Mouse (Mus musculus) lung, embryonic 15.5 days (tissue): Measurements from ENCODE around the gene Gm17018. TPM values are rescaled to one million over a fixed set of nuclear protein-coding genes. Genes with fewer than 3 reads are reported as not detected.
A peak's percentile ranks its signal among the peaks of the same experiment; 100 is the strongest.

Source experiments
- ATAC-seq: fragments of 200-750 bp; cut with Nextera tagmentation; 2 replicates; pipeline ENCODE4 v1.8.0; 2017; ENCODE audit warnings: moderate number of reproducible peaks, borderline replicate concordance; ENCODE audit not compliant: low FRiP score, low TSS enrichment; ENCODE audit errors: extremely low read depth
- H3K27ac ChIP-seq: fragments of 300-500 bp; sonication (generic); 2 replicates; pipeline ENCODE4 v1.5.1; 2015; ENCODE audit warnings: moderate library complexity, mild to moderate bottlenecking, inconsistent platforms
- H3K27me3 ChIP-seq: fragments of 300-500 bp; sonication (generic); 2 replicates; pipeline ENCODE4 v1.6.1; 2015; ENCODE audit warnings: inconsistent platforms
- H3K36me3 ChIP-seq: fragments of 300-500 bp; sonication (generic); 2 replicates; pipeline ENCODE4 v1.6.1; 2015; ENCODE audit warnings: inconsistent platforms
- H3K4me1 ChIP-seq: fragments of 300-500 bp; sonication (generic); 2 replicates; pipeline ENCODE4 v1.6.1; 2015; ENCODE audit warnings: inconsistent platforms
- H3K4me2 ChIP-seq: fragments of 300-500 bp; sonication (generic); 2 replicates; pipeline ENCODE4 v1.6.1; 2015; ENCODE audit warnings: inconsistent platforms, mild to moderate bottlenecking, moderate library complexity
- H3K4me3 ChIP-seq: fragments of 300-500 bp; sonication (generic); 2 replicates; pipeline ENCODE4 v1.5.1; 2015; ENCODE audit warnings: mild to moderate bottlenecking, inconsistent platforms
- H3K9ac ChIP-seq: fragments of 300-500 bp; sonication (generic); 2 replicates; pipeline ENCODE4 v1.6.1; 2015; ENCODE audit warnings: inconsistent platforms
- H3K9me3 ChIP-seq: fragments of 300-500 bp; sonication (generic); 2 replicates; pipeline ENCODE4 v1.6.1; 2016; ENCODE audit warnings: inconsistent platforms
- WGBS: fragments of 180-500 bp; shearing (Covaris S2); methylation state at CpG from one replicate; pipeline ENCODE4 v1.1.7; 2015; 5-methylcytosine and 5-hydroxymethylcytosine counted together
- polyA plus RNA-seq: library from polyadenylated mRNA; unstranded; fragments of >200 nt; fragmentation: Nextera tagmentation; extraction: Ambion mirVana; gene quantifications from 2 replicates; pipeline ENCODE4 v1.2.1, GENCODE M21; 2015

Gene Gm17018
- 44.1 and 47.0 TPM in 2 replicates for polyA plus RNA-seq

DNA sequence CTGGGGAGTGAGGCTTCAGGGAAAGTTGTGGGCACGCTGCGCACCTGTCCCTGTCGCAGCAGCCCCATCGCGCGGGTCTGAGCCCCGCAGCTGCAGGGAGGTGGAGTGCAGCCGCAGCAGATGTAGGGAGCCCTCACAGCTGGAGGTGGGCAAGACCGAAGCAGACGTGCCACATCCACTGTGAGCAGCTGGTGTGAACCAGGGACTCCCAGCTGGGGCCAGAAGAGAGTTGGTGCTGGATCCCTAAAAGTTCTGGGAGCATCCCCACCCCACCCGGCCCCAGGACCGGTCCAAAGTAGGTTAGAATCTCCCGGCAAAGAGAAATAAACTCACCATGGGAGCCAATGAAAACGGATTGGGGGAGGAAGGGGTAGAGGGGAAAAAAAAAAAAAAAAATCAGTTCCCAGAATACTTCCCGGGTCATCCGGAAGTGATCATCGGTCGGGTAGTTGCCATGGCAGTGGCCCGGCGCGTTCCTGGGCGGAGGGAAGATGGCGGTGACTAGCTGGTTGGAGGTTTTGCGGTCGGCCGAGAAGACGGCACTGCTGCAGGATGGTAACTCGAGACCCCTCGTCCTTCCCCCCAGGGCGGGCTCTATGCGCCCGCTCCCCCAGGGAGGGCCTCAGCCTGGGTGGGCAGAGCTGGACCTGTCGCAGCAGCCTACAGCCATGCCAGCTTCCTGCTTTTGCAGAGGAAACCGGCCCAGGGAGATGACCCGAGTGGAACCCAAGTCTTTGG is at the start of gene Gm17018, which contains the start of gene Poll:
TSS of gene Gm17018 (plus strand) at position 463 of the 738 bp plus-strand sequence.
TSS of gene Poll (minus strand) at position 379 of the 738 bp plus-strand sequence.
- H3K4me1 ChIP-seq = peaks cover 16% of the 10 kb centered on the region
- H3K36me3 ChIP-seq = peaks cover 4% of the 10 kb centered on the region; the same call in 1 of the 2 replicates
- H3K9me3 ChIP-seq = no peaks in the 10 kb centered on the region
- ATAC-seq = peak; percentile 82; the same call in 1 of the 2 replicates
- no peaks in the 10 kb centered on the region for H3K27me3 ChIP-seq
- under 1% methylated on average over 27 of the region's 35 CpGs for WGBS
- H3K4me3 ChIP-seq = peak within 1 kb of the TSS; percentile 70
- H3K27ac ChIP-seq = peak within 1 kb of the TSS; percentile 56
- peak within 1 kb of the TSS; percentile 82 for H3K9ac ChIP-seq
- H3K4me2 ChIP-seq = peak within 1 kb of the TSS; percentile 95

DNA sequence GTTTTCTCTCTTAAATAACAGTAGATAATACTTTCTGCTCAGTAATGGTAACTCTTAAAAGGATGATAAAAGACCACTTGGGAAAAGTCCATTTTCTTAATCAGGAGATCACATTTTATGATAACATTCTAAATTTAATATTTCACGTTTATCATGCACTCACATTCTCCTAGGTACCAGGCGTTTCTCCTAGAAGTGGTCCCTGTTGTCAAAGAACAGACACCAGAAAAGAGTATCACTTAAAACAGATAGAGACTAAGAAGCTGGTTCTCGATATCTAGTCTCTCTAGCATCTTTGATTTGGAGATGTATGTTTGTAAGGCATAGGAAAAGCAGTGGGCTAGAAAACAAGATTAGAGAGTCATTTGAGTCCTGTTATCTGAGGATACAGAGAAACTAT is 49.7 kb upstream of the Gm17018 start:
- no peak for ATAC-seq

DNA sequence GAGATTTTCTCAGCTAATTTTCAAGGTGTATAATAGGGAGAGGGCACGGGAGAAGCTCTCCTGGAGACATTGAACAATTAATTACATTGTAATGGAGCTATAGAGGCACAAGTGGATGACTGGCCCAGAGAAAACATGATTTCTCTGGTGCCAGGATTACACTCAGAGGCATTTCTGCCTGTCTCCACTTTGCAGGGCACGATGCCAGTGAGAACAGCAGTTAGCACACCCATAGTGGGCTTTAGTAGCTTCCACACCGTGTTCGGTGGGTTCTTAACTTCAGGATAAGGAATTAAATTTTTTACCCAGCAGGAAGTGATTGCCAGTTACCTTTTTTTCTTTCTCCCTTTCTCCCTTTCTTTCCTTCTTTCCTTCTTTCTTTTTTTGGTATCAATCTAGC is 49.0 kb upstream of the Gm17018 start:
- no peak for ATAC-seq
- Histone ChIP-seq H3K9ac (no peak overlapping the region), H3K27me3 (no peaks in the 10 kb centered on the region), H3K9me3 (no peaks in the 10 kb centered on the region), H3K27ac (no peak overlapping the region), H3K4me1 (0 out of 2 replicates have a peak, but pooled peaks cover 3% of the 10 kb centered on the region), H3K36me3 (peaks cover 15% of the 10 kb centered on the region), H3K4me2 (no peak overlapping the region), H3K4me3 (no peak overlapping the region)
- WGBS = 84% methylated on average over 4 of the region's 4 CpGs

More for the DNA sequence above, 49.7 kb upstream of the Gm17018 start:
- Histone ChIP-seq H3K9ac (no peak overlapping the region), H3K4me2 (no peak overlapping the region), H3K27ac (no peak overlapping the region), H3K36me3 (peaks cover 10% of the 10 kb centered on the region; the same call in 1 of the 2 replicates), H3K4me3 (no peak overlapping the region), H3K27me3 (no peaks in the 10 kb centered on the region), H3K9me3 (no peaks in the 10 kb centered on the region), H3K4me1 (0 out of 2 replicates have a peak, but pooled peaks cover 3% of the 10 kb centered on the region)
- 74% methylated on average over 3 of the region's 3 CpGs for WGBS

DNA sequence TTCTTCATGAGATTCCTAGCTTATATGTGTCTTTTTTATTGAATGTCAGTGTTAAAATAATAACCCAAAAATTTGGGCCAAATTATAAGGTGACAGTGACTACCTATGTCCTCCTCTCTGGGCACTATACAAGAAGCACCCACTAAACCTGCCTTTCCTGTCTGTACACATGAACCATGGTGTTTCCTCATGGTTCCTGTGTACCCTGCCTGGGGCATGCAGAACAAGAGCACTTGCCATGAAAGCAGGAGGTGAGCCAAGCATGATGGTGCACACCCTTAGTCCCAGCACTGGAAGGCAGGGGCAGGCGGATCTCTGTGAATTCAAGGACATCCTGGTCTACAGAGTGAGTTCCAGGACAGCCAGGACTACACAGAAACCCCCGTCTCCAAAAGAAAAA is 45.1 kb upstream of the Gm17018 start:
- H3K9ac ChIP-seq = no peak overlapping the region
- H3K4me1 ChIP-seq = 0 out of 2 replicates have a peak, but pooled peaks cover 3% of the 10 kb centered on the region
- peaks cover 31% of the 10 kb centered on the region for H3K36me3 ChIP-seq
- no peak overlapping the region for H3K27ac ChIP-seq
- ATAC-seq = no peak
- 96% methylated on average over 2 of the region's 2 CpGs for WGBS
- no peak overlapping the region for H3K4me2 ChIP-seq
- no peaks in the 10 kb centered on the region for H3K27me3 ChIP-seq
- H3K9me3 ChIP-seq = no peaks in the 10 kb centered on the region
- no peak overlapping the region for H3K4me3 ChIP-seq

DNA sequence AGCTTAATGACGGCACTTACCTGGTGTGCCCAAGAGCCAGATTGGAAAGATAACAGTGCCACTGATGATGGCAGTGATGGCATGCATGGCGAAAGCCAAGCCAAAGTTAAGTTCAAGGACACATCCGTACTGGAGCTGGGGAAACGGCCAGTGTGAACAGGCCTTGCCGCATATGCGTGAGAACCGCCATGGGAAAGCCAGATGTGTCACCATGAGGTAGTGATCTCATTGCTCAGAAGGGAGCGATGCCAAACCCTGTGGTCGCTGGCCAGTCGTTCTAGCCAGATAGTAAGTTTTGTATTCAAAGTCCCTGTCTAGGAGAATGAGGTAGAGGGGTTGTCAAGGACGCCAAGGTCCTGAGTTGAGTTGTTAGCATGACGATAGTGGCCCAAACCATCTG is 44.2 kb upstream of the Gm17018 start:
- 92% methylated on average over 12 of the region's 12 CpGs for WGBS

DNA sequence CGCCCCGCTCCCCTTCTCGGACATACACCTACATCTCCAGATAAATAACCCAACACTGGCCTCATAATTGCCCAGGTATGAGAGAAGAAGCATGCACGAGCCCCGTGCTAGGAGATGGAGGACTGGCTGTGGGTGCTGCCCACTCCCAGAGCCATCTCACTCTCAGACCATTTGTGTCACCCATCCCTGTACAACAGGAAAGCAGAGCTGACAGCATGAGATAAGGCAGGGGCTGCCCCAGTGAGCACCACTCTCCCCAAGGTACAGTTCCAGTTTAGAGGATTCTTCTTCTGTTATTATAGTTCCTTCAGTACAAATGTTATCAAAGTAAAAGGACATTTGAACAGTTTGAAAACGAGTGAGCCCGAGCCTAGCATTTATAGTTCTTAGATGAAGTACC is 33.0 kb upstream of the Gm17018 start:
- no peak overlapping the region for H3K4me3 ChIP-seq
- no peak overlapping the region for H3K27ac ChIP-seq
- H3K9ac ChIP-seq = no peak overlapping the region
- H3K4me1 ChIP-seq = peaks cover 10% of the 10 kb centered on the region
- no peaks in the 10 kb centered on the region for H3K27me3 ChIP-seq
- ATAC-seq = no peak
- peaks cover 18% of the 10 kb centered on the region; the same call in 1 of the 2 replicates for H3K36me3 ChIP-seq
- H3K4me2 ChIP-seq = no peak overlapping the region
- no peaks in the 10 kb centered on the region for H3K9me3 ChIP-seq
- WGBS = 80% methylated on average over 7 of the region's 7 CpGs

More for the DNA sequence above, 44.2 kb upstream of the Gm17018 start:
- Histone ChIP-seq H3K9me3 (no peaks in the 10 kb centered on the region), H3K9ac (no peak overlapping the region), H3K4me1 (0 out of 2 replicates have a peak, but pooled peaks cover 3% of the 10 kb centered on the region), H3K36me3 (peaks cover 36% of the 10 kb centered on the region), H3K4me2 (no peak overlapping the region), H3K27me3 (no peaks in the 10 kb centered on the region), H3K27ac (no peak overlapping the region), H3K4me3 (no peak overlapping the region)
- ATAC-seq = no peak

DNA sequence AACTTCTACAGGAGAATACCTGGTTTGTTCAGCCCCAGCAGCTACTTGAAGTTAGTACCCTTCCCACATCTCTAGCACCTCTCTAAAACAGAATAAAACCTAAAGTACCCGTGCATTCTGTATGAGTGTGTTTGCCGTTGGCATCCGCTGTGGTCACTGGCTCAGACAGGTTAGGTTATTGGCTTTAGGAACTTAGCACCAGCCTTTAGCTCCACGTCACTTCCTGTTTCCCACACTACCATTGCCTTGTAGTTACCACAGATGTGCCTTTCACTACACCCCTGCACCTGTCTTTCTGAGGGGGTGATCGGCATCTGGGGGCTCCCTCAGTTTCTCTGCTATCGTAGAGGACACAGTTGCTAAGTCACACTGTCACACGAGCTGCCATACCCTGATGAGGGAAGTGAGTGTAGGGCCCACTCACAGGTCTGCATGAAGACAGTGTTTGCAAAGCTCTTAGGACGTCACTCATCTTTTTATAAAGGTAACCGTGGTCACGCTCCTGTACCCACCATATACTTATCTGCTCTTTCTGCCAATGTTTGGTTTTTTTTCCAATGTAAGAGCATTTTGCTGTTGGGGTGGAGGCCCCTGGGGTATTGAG is 32.4 kb upstream of the Gm17018 start:
- Histone ChIP-seq H3K36me3 (peaks cover 15% of the 10 kb centered on the region; the same call in 1 of the 2 replicates), H3K9ac (no peak overlapping the region), H3K4me3 (no peak overlapping the region), H3K9me3 (no peaks in the 10 kb centered on the region), H3K27me3 (no peaks in the 10 kb centered on the region), H3K4me2 (no peak overlapping the region), H3K4me1 (peaks cover 10% of the 10 kb centered on the region), H3K27ac (no peak overlapping the region)
- WGBS = 81% methylated on average over 10 of the region's 10 CpGs
- ATAC-seq = no peak

DNA sequence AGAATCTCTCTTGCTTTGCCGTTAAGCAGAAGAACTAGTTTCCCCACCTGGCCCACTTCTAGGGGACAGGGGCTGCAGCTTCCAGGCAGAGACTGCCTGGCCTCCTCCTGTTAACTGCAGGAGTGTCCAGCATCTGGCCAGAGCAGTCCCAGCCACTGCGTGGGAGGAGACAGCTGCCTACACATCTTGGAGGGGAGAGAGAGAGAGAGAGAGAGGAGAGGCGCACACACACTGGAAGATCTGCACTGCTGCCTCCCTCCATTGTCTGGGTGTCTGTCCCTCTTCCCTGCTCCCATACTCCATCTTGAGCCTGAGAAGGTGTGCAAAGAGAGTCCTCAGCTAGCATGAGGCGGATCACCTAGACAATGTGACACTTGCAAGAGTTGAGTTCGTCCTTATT is 31.1 kb upstream of the Gm17018 start:
- Histone ChIP-seq H3K9me3 (no peaks in the 10 kb centered on the region), H3K4me1 (peaks cover 10% of the 10 kb centered on the region), H3K4me2 (no peak overlapping the region), H3K27me3 (no peaks in the 10 kb centered on the region), H3K27ac (peak overlapping the region; percentile 55; the same call in 1 of the 2 replicates), H3K9ac (no peak overlapping the region), H3K4me3 (no peak overlapping the region), H3K36me3 (peaks cover 15% of the 10 kb centered on the region; the same call in 1 of the 2 replicates)
- 79% methylated on average over 5 of the region's 5 CpGs for WGBS
- ATAC-seq = no peak

DNA sequence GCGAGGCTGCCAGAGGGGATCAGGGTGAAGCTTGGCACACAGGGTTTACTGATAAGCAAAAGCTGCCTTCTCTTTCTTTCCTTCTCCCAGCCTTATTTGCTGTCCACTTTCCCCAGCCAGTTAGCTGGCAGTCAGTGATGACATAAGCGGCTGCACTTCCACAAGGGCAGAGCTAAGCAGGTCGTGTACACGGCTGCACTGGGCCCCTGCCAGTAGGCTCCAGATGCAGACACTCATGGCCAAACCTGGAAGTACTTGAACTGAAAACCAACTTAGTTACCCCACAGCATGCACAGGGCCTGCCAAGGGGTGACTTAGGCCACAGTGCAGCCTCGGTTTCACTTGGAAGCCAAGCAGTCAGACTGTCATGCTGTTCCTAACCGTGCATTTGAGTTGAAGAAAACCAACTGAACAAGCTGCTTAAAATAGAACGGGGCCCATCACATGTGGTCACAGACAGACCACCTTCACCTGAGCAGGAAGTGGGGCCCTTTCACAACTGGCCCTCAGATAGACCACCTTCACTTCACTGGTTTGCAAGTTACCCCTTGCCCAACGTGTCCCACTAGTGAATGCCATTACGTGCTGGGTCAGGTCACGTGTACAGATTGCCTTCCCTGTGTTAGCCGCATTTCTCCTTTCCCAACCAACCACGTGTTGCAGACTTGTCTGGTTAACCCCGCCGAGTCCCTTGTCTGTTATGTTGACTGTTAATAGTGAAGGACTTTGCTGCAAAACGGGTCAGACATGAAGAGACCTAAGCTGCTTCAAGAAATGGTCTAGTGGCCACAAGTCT is 30.0 kb upstream of the Gm17018 start:
- ATAC-seq = peak; percentile 75
- no peaks in the 10 kb centered on the region for H3K9me3 ChIP-seq
- peak overlapping the region; percentile 55 for H3K27ac ChIP-seq
- H3K27me3 ChIP-seq = no peaks in the 10 kb centered on the region
- no peak overlapping the region for H3K4me2 ChIP-seq
- no peak overlapping the region for H3K9ac ChIP-seq
- peaks cover 10% of the 10 kb centered on the region for H3K4me1 ChIP-seq
- H3K4me3 ChIP-seq = no peak overlapping the region
- peaks cover 15% of the 10 kb centered on the region; the same call in 1 of the 2 replicates for H3K36me3 ChIP-seq
- 55% methylated on average over 15 of the region's 15 CpGs for WGBS

DNA sequence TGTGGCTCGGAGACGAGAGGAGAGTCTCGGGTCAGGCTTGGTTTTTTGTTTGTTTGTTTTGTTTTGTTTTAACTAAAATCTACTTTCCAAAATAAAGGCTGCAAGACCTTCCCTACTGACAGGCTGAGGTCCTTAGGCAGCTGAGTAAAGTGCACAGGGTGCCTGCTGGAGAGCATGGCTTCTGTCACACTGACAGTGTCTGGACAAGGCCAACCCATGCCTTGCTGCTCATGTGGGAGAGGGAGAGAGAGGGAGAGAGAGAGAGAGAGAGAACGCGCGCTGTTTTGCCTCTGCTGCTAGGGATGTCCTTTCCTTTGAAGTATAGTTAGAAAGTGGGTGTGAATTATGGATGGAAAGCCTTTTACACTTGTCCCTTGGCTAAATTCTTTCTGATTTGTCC is 28.9 kb upstream of the Gm17018 start:
- Histone ChIP-seq H3K9ac (no peak overlapping the region), H3K36me3 (peaks cover 15% of the 10 kb centered on the region; the same call in 1 of the 2 replicates), H3K27me3 (no peaks in the 10 kb centered on the region), H3K9me3 (no peaks in the 10 kb centered on the region), H3K4me2 (no peak overlapping the region), H3K4me3 (no peak overlapping the region), H3K27ac (no peak overlapping the region), H3K4me1 (peaks cover 10% of the 10 kb centered on the region)
- WGBS = 56% methylated on average over 6 of the region's 6 CpGs
- no peak for ATAC-seq

DNA sequence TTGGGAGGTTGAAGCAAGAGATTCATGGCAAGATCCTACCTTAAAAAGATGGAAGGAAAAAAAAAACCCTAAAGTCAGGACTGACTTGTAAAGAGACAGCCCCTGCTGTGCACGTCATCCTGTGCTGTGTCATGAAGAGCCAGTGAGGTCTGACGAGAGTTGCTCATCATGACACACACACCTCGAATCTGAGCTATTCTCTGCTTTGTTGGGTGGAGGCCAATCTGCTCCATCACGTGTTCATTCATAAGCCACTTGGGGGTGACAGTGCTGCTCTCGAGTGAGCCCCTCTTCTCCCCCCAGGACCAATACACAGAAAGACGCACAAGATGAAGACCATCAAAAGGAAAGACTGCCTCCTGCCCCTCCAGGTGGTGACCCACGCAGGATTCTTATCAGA is 26.8 kb upstream of the Gm17018 start:
- H3K4me2 ChIP-seq = no peak overlapping the region
- H3K4me3 ChIP-seq = no peak overlapping the region
- 48% methylated on average over 7 of the region's 7 CpGs for WGBS
- H3K4me1 ChIP-seq = peaks cover 10% of the 10 kb centered on the region
- ATAC-seq = no peak
- H3K27me3 ChIP-seq = no peaks in the 10 kb centered on the region
- H3K9ac ChIP-seq = no peak overlapping the region
- peaks cover 4% of the 10 kb centered on the region; the same call in 1 of the 2 replicates for H3K36me3 ChIP-seq
- H3K9me3 ChIP-seq = no peaks in the 10 kb centered on the region
- no peak overlapping the region for H3K27ac ChIP-seq
